Mouse (Mus musculus) macrophage (primary cell): ENCODE data around the gene Spic. TPM values are rescaled to one million over a fixed set of nuclear protein-coding genes. Genes with fewer than 3 reads are reported as not detected.

Experiments
- polyA plus RNA-seq: library from polyadenylated mRNA; stranded (reverse); fragments of 250-400 nt; gene quantifications from 3 replicates; pipeline ENCODE4 v1.2.4, GENCODE M21; 2018; ENCODE audit warnings: inconsistent platforms

Spic gene
- polyA plus RNA-seq, 1 experiment from 2014 or later, result 31.2 TPM

Other genes starting within 250 kb of the Spic start
- not detected in 3 replicates for gene Sycp3, start 225.4 kb downstream of the Spic start, polyA plus RNA-seq
- 14.8 to 29.0 TPM (median 19.6 TPM) in 3 replicates for gene Chpt1, start 180.9 kb downstream of the Spic start, polyA plus RNA-seq
- gene Mybpc1, start 79.9 kb downstream of the Spic start, polyA plus RNA-seq, result not detected in 3 replicates
- 107 to 119 TPM (median 109 TPM) in 3 replicates for gene Arl1, start 45.8 kb upstream of the Spic start, polyA plus RNA-seq
- gene Utp20, start 141.8 kb upstream of the Spic start, polyA plus RNA-seq, result 6.6 to 23.2 TPM (median 9.2 TPM) in 3 replicates
- not detected in 3 replicates for gene Slc5a8, start 201.0 kb upstream of the Spic start, polyA plus RNA-seq